Mouse (Mus musculus): Measurements from ENCODE around the gene Cpd. TPM values are rescaled to one million over a fixed set of nuclear protein-coding genes. Genes with fewer than 3 reads are reported as not detected.

The Cpd gene
- total and polyA plus RNA-seq, 3 experiments = 11.2 to 28.5 (median 27.7) TPM

GRCm38 (mm10) chr11:76845275-76845980 is 1.4 kb downstream of the Cpd start:
- no peaks in the 10 kb centered on the region for H3K36me3 ChIP-seq (replicated peaks in 1 of 2; ENCODE audit: control insufficient read depth in 1 of 2, insufficient read depth in 1 of 2, low read length in 1 of 2)
- peaks cover 3 to 36% of the 10 kb centered on the region in 2 experiments for H3K4me1 ChIP-seq (ENCODE audit: control insufficient read depth in 1 of 2, insufficient read depth in 2 of 2)
- no peaks in the 10 kb centered on the region; the same call in none of the 2 replicates for H3K79me2 ChIP-seq (replicated peaks; ENCODE audit: control insufficient read depth, extremely low read depth, insufficient read depth, poor library complexity, severe bottlenecking)
- in situ Hi-C loops (cut with MboI; ENCODE audit: low pct_ligation_motif_present, low pct_unique_long_range_greater_than_20kb, low sequenced_read_pairs) = no loop called here
- DNase-seq (ENCODE audit: extremely low read depth) = peak; percentile 99
- peak; percentile 85 for TF ChIP-seq TBP (conservative IDR thresholded peaks at IDR 0.05; ENCODE audit: low read depth, low read length)
- peak; percentile 65 for TF ChIP-seq MXI1 (IDR thresholded peaks at IDR 0.05; ENCODE audit: low read depth, low read length)
- TF ChIP-seq JUN (IDR thresholded peaks at IDR 0.05; ENCODE audit: insufficient read depth, low read depth, low read length) = peak; percentile 86
- no peak for TF ChIP-seq NRF1 (IDR thresholded peaks at IDR 0.05; ENCODE audit: low read depth, low read length)
- no peak; the same call in none of the 2 replicates for TF ChIP-seq SMC3 (IDR thresholded peaks at IDR 0.05; ENCODE audit: low read depth, low read length)
- peak; percentile 95; the same call in 1 of the 2 replicates for TF ChIP-seq SIN3A (IDR thresholded peaks at IDR 0.05; ENCODE audit: low read length)
- TF ChIP-seq MYC (IDR thresholded peaks at IDR 0.05; ENCODE audit: low read depth, low read length) = peak; percentile 82
- peak; percentile 84 for TF ChIP-seq MAFK (IDR thresholded peaks at IDR 0.05; ENCODE audit: insufficient replicate concordance, low read length)
- TF ChIP-seq ELF1 (IDR thresholded peaks at IDR 0.05; ENCODE audit: low read depth, low read length) = peak; percentile 35; the same call in 1 of the 2 replicates
- no peak for TF ChIP-seq MAZ (IDR thresholded peaks at IDR 0.05; ENCODE audit: low read depth, low read length)
- TF ChIP-seq EP300 (IDR thresholded peaks at IDR 0.05; ENCODE audit: low read length) = peak; percentile 88
- peak; percentile 46; the same call in 1 of the 2 replicates for TF ChIP-seq MAX (IDR thresholded peaks at IDR 0.05; ENCODE audit: low read length)
- TF ChIP-seq IRF4 (IDR thresholded peaks at IDR 0.05; ENCODE audit: low read depth, low read length) = peak; percentile 91
- no peak; a peak in 1 of 4 replicates for TF ChIP-seq CTCF (conservative IDR thresholded peaks at IDR 0.05 in 1 of 2, IDR thresholded peaks at IDR 0.05 in 1 of 2; ENCODE audit: low read depth in 2 of 2, low read length in 2 of 2)
- no peak for TF ChIP-seq PAX5 (IDR thresholded peaks at IDR 0.05; ENCODE audit: low read length)
- no peak for TF ChIP-seq ZKSCAN1 (IDR thresholded peaks at IDR 0.05; ENCODE audit: borderline replicate concordance, low read depth, low read length)
- peak; percentile 37; the same call in 1 of the 2 replicates for TF ChIP-seq ZNF384 (IDR thresholded peaks at IDR 0.05; ENCODE audit: low read depth, low read length)
- no peak for TF ChIP-seq NELFE (IDR thresholded peaks at IDR 0.05; ENCODE audit: low read depth, low read length)
- no peak for TF ChIP-seq USF2 (conservative IDR thresholded peaks at IDR 0.05; ENCODE audit: low read depth, low read length)
- TF ChIP-seq RAD21 (IDR thresholded peaks at IDR 0.05; ENCODE audit: low read depth, low read length) = no peak
- 0 out of 2 replicates have a peak, but pooled peaks have one; percentile 53 for TF ChIP-seq E2F4 (IDR thresholded peaks at IDR 0.05; ENCODE audit: insufficient replicate concordance, low read depth, low read length)
- peak; percentile 73 for TF ChIP-seq JUND (conservative IDR thresholded peaks at IDR 0.05; ENCODE audit: low read depth, low read length)
- peak; percentile 97 for TF ChIP-seq RCOR1 (conservative IDR thresholded peaks at IDR 0.05; ENCODE audit: low read depth, low read length)
- TF ChIP-seq ZC3H11A (IDR thresholded peaks at IDR 0.05; ENCODE audit: low read depth, low read length) = no peak
- TF ChIP-seq KAT2A (IDR thresholded peaks at IDR 0.05; ENCODE audit: insufficient replicate concordance, low read length) = no peak
- TF ChIP-seq POLR2A (IDR thresholded peaks at IDR 0.05; ENCODE audit: low read depth, low read length) = peak; percentile 52
- TF ChIP-seq CHD2 (IDR thresholded peaks at IDR 0.05; ENCODE audit: low read length) = peak; percentile 77; the same call in 1 of the 2 replicates
- TF ChIP-seq GABPA (IDR thresholded peaks at IDR 0.05; ENCODE audit: insufficient replicate concordance, low read depth, low read length) = no peak
- TF ChIP-seq POLR2AphosphoS2 (IDR thresholded peaks at IDR 0.05; ENCODE audit: low read depth, low read length) = no peak
- TF ChIP-seq TCF12 (IDR thresholded peaks at IDR 0.05; ENCODE audit: low read depth, low read length) = peak; percentile 88
- peak; percentile 91 for TF ChIP-seq BHLHE40 (IDR thresholded peaks at IDR 0.05; ENCODE audit: low read depth, low read length)
- TF ChIP-seq ZMIZ1 (IDR thresholded peaks at IDR 0.05; ENCODE audit: low read depth, low read length) = no peak
- peak; percentile 97 for TF ChIP-seq ETS1 (conservative IDR thresholded peaks at IDR 0.05; ENCODE audit: low read depth, low read length)
- TF ChIP-seq USF1 (IDR thresholded peaks at IDR 0.05; ENCODE audit: low read depth, low read length) = no peak
- no peak for TF ChIP-seq CHD1 (IDR thresholded peaks at IDR 0.05; ENCODE audit: low read depth, low read length)
- TF ChIP-seq MEF2A (IDR thresholded peaks at IDR 0.05; ENCODE audit: borderline replicate concordance, low read depth, low read length) = peak; percentile 99
- no peak; the same call in 1 of the 2 replicates for TF ChIP-seq UBTF (IDR thresholded peaks at IDR 0.05; ENCODE audit: low read depth, low read length)
- TF ChIP-seq HCFC1 (IDR thresholded peaks at IDR 0.05; ENCODE audit: low read depth, low read length) = no peak; the same call in none of the 2 replicates
- peak overlapping the region; percentile 38 for H3K9ac ChIP-seq (ENCODE audit: insufficient read depth, low read depth)
- peaks cover 29% of the 10 kb centered on the region for H3K27me3 ChIP-seq (replicated peaks)
- H3K9me3 ChIP-seq (replicated peaks; ENCODE audit: low read length) = peaks cover 12% of the 10 kb centered on the region
- H3K4me2 ChIP-seq (ENCODE audit: insufficient read depth, low read depth, poor library complexity, severe bottlenecking) = peak overlapping the region; percentile 62
- dilution Hi-C loops (cut with MboI; ENCODE audit: extremely low pct_ligation_motif_present, extremely low pct_unique_long_range_greater_than_20kb, low sequenced_read_pairs) = no loop called here
- H3K4me3 ChIP-seq (replicated peaks in 1 of 3; ENCODE audit: low read depth in 2 of 3, low read length in 2 of 3, poor library complexity in 1 of 3) = peak overlapping the region; percentile 42 to 68 (median 68)
- peak overlapping the region; percentile 60; the same call in 1 of the 2 replicates for H3K27ac ChIP-seq (ENCODE audit: insufficient read depth, low read depth)

All from CH12.LX (cell line).